Mouse (Mus musculus) embryo, embryonic 9.5 days (tissue): ENCODE data around the gene Nlgn3.
"Not testable (repeated sequence)": the region's sequence is repeated elsewhere in the genome, so short reads cannot be mapped to it uniquely, and the experiment has no call there.

Experiments
- DNase-seq: peaks from one replicate; pipeline ENCODE4 v3.0.0-alpha.2; 2017; ENCODE audit errors: extremely low spot score

Gene Nlgn3

DNA sequence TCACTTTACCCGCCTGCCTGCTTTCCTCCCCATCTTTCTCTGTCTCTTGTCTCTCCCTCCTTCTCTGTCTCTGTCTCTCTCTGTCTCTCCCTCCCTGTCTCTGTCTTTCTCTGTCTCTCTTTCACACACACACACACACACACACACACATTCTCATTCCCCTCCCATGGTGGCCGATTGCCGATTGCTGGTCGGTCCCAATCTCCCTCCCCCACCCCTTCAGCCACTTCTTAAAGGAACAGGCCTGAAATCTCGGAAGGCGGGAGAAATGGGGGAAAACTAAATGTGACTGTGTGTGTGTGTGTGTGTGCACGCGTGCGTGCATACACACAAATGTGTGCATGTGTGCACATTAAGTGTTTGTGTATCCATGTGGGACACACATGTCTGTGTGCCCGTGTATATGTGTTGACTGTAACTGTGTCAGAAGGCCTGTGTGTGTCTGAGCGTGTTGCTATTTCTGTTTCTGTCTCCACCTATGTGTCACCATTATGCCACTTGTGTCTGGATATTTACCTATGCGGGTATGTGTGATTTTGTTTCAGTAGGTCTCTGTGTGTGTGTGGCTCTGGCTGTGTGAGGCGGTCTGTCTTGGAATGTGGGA, 1.6 kb downstream of the Nlgn3 start:
- DNase-seq: peak; percentile 45

DNA sequence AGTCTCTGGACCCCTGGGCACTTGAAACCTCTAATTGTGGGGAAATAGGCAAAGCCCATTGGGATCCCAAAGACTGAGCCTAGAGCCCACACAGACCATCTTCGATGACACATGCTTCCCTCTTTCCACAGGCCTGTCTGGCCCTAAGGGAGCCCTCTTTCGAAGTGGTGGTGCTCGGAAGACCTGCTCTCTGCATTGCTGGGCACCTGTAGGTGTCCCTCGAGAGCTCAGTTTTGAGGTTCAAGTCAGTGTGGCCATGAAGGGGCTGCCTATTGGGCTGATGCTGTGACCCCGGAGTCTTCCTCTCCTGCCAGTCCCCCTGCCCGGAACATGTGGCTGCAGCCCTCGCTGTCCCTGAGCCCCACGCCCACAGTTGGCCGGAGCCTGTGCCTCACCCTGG, 2.7 kb downstream of the Nlgn3 start:
- no peak for DNase-seq

DNA sequence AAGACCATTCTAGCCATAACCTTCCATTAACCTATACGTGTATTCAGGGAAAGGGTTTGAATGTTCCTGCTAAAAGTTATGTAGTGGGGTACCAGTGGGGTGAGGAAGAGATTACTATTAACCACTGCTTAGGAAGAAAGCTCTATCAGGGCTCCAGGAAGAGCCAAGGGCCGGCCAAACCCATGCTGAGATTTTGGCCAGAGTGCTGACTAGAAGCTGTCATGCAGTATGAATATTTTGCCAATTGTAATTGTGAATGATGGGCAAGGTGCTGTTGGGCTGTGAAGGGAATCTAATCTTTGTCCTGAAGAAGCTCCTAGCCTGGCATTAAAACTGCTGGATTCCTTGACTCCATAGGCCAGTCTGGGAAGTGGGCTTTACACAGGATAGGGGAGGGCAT, 5.7 kb downstream of the Nlgn3 start:
- no peak for DNase-seq

DNA sequence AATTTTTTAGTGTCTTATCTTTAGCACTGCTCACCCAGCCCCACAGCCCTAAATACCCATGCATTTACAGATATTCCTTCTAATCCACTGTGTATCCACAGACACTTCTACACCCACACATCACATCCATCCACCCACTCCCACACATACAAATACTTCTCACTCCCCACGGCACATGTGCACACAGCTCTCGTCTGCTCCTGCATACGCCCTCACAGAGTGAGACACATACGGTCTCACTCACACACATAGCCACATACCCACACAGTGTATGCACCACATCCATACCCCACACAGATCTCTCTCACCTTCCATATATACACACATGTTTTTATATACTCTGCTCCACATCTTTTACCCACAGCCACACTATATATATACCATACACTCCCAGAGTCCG, 10.3 kb downstream of the Nlgn3 start:
- DNase-seq: no peak

DNA sequence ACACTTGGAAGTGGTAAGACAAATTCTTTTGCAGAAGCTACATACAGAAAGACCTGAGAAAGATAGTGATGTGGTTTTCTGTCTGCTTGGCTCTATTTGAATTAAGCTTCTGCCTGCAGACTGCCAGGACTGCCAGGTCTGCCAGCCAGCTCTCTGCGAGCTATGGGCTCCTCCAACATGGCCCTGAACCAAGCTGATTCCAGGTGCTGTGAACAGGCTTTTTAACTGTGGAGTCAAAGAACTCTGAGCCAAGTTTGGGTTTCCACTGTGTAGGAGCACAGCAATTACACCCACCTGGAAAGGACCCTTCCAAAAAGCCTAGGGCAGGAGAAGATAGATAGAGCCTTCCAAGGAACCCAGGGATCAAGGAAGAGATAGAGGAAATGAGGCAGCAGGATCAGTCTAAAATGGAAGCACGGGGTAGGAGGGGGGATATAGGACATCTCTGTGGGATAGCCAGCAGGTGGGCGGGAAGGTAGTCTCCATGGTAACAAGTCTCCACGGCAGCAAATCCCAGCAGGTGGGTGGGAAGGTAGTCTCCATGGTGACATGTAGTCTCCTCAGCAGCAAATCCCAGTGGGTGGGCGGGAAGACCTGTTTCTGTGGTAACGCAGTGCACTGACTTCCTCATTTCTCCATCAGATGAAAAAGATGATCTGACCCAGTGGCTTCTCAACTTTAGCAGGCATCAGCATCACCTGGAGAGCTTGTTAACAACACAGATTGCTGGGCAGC, 14.8 kb downstream of the Nlgn3 start:
- DNase-seq: no peak

DNA sequence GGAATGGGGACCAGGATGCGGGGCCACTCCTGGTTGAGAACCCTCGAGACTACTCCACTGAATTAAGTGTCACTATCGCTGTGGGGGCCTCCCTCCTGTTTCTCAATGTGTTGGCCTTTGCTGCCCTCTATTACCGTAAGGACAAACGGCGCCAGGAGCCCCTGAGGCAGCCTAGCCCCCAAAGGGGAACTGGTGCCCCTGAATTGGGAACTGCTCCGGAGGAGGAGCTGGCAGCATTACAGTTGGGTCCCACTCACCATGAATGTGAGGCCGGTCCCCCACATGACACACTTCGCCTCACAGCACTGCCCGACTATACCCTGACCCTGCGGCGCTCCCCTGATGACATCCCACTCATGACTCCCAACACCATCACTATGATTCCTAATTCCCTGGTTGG, 20.8 kb downstream of the Nlgn3 start:
- no peak for DNase-seq

DNA sequence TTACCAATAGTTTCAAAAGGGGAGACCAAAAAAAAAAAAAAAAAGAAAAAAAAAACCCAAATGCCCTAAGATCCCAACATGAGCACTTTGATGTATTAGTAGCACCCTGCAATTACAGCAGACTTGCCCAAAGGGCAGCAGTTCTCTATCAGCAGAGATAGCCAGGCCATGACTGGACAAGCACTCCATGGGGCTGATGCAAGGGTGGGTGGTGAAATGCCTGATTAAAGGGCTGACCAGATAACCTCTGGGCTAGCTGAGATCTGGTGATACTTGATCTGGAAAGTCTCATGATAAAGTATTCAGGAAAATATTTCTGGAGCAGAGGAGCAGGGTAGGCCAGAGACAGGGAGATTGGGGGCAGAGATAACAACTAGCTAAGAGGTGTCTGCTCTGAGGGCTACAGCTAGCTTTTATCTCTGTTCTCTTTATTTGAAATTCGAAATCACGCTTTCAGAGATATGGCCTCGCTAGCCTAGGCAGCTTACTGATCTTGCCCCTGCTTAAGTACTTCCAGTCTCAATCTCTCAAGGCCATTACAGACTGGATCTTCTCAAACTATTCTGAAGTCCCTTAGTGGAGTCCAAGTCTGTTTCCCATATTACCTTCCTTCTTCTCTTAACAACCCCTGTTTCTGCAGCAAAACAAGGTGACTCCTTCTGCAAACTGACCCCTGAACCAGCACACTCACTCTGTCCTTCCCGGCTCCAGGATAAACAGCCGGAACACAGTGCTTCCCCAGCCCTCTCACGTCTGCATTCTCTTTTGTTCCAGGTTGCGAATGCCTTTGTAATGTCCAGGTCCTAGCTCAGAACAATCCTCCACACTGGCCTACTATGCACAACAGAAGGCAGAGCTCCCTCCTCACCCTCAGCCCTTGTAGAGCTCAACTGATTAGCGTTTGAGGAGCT, 27.3 kb downstream of the Nlgn3 start:
- DNase-seq: no peak

DNA sequence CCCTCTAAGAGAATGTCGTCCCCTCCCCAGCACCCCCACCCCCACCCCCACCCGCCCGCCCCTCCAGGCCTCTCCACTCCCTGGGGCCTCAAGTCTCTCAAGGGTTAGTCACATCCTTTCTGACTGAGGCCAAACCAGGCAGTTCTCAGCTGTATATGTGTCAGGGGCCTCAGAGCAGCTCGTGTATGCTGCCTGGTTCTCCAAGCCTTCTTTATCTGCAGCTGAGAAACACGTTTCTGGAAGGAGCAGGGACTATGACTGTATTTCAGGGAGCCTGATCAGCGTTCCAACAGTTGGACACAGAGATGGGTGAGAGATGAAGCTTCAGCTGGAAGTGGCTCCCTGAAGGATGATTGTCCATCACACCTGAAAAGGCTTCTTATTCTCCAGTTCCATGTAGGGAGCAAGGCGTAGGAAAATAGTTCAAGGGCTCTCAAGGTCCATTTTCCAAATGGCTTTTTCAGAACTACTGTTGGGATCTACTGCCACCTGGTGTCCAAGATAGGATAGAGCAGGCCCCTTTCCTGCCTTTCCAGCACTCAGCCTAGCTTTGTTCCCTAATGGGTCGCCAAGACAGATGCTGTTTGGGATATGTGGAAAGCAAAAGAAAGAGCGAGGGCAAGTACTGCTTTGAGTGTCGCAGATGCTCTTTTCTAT, 30.5 kb downstream of the Nlgn3 start:
- peak; percentile 58 for DNase-seq

DNA sequence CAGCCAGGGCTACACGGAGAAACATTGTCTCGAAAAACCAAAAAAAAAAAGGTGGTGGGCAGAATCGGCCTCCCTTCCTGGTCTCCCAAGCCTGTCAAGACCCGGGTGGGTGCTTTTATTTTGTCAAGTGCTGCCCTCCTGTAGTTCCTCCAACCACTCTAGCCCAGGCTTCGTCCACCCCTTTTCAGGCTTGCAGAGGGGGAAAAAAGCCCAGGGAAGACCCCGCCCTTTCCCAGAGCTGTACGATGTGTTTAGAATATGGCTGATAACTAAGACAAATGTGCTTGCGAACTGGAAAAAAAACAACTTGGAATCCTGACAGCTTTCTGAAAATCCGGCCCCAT, 33.0 kb downstream of the Nlgn3 start:
- no peak for DNase-seq

DNA sequence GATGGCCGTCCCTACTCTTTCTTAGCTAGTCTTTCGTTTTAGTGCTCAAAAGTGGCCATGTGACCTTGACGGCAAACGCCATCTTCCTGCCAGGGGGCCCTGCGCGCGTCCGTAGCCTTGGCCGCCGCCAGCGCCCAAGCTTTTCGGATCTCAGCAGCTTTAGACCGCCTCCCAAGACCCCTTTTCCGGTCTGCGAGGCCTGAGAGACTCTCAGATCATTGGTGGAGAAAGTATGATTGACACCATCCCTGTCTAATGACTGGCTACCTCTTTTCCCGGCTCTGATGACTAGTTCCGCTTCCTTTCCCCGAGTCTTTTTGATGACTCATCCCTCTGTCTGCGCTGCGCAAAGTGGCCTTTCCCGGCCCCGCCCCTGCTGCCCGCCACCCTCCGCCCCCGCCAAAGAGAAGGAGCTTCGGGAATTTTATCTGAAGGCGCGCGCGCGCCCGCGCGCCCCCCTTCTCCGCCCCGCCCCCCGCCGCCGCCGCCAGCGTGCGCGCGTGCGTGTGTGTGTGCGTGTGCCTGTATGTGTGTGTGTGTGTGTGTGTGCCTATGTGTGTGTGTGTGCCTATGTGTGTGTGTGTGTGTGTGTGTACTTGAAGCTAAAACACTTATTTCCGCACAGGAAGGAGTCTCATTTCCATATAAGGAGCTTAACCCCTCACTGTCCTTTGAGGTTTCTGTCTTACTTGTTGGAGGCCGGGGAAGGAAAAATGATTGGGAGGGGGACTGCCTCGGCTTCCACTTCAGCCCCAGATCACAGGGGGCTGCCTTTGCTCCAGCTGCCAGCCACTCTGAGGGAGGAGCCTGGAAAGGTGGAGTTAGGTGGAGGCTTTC, 33.6 kb downstream of the Nlgn3 start:
- peak; percentile 87 for DNase-seq

DNA sequence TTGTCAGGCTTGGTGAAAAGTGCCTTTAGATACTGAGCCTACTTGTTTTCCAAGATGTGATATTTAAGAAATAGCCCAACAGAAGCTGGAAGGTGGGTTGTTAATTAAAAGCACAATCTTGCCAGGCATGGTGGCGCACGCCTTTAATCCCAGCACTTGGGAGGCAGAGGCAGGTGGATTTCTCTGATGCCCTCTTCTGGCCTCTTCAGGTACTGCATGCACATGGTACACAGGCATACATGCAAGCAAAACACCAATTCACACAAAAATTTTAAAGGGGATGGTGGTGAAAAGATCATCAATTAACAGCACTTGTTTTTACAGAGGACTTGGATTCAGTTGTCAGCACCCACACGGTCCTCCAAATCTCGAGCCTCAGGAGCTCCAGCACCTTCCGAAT, 35.6 kb downstream of the Nlgn3 start:
- no peak for DNase-seq

DNA sequence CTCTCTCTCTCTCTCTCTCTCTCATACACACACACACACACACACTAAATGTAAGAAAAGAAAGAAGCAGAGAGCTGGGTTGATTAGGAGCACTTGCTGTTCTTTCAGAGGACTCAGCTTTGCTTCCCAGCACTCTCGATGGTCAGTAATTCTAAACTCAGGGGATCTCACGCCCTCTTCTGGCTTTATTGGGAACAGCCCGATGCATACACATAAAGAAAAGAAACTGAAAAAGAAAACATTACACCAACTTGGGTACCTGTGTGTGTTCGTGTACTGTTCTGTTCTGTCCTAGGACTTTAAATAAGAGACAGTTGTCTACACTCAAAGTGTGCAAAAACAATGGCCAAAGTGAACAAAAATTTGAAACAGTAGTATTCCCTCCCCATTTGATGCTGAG, 39.7 kb downstream of the Nlgn3 start:
- DNase-seq: no peak

DNA sequence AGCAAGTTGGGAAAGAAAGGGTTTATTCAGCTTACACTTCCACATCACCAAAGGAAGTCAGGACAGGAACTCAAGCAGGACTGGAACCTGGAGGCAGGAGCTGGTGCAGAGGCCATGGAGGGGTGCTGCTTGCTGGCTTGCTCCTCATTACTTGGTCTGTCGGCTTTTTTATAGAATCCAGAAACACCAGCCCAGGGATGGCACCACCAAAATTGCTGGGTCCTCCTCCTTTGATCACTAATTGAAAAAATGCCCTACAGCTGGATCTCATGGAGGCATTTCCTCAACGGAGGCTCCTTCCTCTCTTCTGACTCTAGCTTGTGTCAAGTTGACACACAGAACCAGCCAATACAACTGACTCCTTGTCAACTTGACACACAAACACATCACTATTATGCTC, 43.9 kb downstream of the Nlgn3 start:
- DNase-seq: not testable (repeated sequence)

DNA sequence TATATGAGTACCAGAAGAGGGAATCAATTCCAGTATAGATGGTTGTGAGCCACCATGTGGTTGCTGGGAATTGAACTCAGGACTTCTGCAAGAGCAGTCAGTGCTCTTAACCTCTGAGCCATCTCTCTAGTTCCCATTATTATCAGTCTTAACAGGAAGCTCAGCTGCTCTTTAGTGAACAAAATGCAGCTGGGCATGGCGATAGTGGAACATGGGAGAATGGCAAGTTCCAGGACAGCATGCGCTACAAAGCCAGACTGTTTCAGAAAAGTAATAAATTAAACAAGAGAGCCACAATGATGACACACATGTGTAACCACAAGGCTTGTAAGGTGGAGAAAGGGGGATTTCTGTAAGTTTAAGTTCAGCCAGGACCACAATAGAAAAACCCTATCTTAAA, 46.5 kb downstream of the Nlgn3 start:
- no peak for DNase-seq

DNA sequence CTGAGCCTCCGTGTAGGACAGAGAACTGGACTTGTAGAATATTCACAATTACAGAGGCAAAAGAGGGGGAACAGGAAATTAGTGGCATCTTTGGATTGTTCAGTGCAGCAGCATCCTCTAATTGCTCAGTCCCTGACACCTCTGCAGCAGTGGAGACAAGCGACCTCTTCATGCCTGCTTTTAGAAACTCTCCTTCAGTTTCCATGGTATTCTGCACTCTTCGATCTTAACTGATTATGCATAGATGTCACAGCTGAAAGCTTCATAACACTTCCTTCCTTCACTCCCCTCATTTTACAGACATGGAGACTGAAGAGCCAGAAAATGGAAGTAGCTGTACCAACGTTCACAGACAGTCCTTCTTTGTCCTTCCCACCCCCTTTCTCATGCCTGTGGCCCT, 47.5 kb downstream of the Nlgn3 start:
- DNase-seq: no peak

DNA sequence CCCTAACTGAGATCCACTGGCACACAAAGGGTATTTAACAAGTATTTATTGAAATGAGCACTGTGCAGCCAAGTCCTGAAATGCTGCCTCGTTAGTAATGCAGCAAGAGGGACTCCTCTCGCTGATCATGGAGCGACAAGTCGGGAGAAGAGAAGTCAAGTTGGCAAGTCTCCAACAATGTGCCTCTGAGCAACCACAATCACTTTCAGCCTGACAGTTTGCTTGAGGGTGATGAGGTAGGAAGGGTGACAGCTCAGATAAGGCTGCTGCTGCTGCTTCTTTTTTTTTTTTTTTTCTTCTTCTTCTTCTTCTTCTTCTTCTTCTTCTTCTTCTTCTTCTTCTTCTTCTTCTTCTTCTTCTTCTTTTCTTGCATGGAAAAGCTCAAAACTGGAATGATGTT, 52.2 kb downstream of the Nlgn3 start:
- no peak for DNase-seq

DNA sequence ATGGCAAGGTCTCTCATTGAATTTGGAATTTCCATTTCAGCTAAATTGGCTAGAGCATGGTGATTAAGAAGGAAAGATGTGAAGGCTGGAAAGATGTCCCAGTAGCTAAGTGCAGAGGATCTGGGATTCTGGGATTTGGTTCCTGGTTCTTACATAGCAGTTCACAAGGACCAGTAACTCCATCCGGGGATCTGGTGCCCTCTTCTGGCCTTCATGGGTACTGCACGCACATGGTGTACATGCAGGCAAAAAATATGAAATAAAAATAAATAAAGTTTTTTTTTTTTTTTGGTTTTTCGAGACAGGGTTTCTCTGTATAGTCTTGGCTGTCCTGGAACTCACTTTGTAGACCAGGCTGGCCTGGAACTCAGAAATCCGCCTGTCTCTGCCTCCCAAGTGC, 59.9 kb downstream of the Nlgn3 start:
- DNase-seq: not testable (repeated sequence)

DNA sequence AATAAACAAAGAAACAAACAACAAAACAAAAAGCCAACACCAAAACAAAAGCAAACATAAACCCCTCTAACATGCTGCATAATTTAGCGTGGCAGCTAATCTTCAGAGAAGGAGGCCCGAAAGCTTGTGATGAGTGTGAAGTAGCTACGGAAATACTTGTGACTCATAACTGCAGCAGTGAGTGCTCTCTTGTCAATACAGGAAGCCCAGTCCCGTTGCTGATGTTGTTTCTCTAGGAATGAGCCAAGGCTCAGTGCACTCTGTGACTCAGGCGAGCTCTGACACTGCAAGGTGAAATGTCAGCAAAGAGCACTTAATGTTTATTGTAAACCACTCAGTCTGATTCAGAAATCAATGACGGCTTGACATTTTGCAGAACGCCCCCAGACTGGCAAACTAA, 70.0 kb downstream of the Nlgn3 start:
- DNase-seq: no peak

DNA sequence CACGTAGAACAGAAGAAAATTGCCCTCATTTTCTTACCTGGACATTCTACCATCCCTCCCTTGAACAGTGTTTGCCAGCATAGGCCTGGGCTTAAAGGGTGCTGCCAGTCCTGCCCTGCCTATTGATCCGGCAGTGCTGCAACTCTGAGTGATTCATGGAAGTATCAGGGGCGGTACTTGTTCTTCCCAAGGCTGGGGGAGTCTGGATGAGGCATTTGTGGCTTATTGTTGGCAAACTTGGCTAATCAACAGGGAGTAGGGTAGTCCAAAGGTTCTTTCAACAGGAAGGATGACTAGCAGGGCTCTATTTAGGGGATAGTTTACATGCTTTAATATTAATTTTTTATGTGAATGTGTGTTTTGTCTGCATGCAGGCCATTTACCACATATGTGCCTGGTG, 71.6 kb downstream of the Nlgn3 start:
- no peak for DNase-seq

DNA sequence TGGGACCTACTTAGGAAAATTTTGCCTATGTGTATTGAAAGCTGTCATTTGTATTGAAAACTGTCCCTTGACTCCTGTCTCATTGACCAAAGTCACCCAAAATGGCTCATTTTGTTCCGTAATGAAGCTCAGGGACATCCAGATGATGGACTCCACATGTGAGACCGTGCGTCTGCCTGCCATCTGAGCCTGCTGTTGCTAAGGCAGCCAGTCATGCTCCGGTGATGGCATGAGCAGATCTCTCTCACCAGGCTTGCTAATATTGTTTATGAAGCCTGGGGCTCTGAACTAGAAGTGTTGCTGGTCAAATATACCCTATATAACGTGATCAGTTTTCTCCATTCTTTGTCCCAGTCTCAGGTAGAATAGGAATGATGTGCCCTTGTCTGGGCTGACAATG, 74.0 kb downstream of the Nlgn3 start:
- DNase-seq: no peak
